Mouse (Mus musculus): Measurements from ENCODE around the gene Pip4k2b. TPM values are rescaled to one million over a fixed set of nuclear protein-coding genes. Genes with fewer than 3 reads are reported as not detected.
"Not testable (repeated sequence)": the region's sequence is repeated elsewhere in the genome, so short reads cannot be mapped to it uniquely, and the experiment has no call there.

The Pip4k2b gene
- total RNA-seq, 1 experiment from 2014 or later, result 29.0 TPM

GRCm38 (mm10) chr11:97758942-97759341, 14.4 kb upstream of the Pip4k2b start:
- ATAC-seq (ENCODE audit: extremely low read depth, insufficient number of reproducible peaks, low FRiP score, poor library complexity, severe bottlenecking), result no peak

- ATAC-seq (ENCODE audit: extremely low read depth, insufficient number of reproducible peaks, low FRiP score, poor library complexity, severe bottlenecking), result no peak
Observed at GRCm38 (mm10) chr11:97758125-97758524, 13.6 kb upstream of the Pip4k2b start.

- ATAC-seq (ENCODE audit: extremely low read depth, insufficient number of reproducible peaks, low FRiP score, poor library complexity, severe bottlenecking), result no peak
Observed at GRCm38 (mm10) chr11:97753277-97753676, 8.8 kb upstream of the Pip4k2b start.

- no peak for ATAC-seq (ENCODE audit: extremely low read depth, insufficient number of reproducible peaks, low FRiP score, poor library complexity, severe bottlenecking)
Observed at GRCm38 (mm10) chr11:97748496-97748895, 4.0 kb upstream of the Pip4k2b start.

GRCm38 (mm10) chr11:97747773-97748172, 3.3 kb upstream of the Pip4k2b start:
- no peak for ATAC-seq (ENCODE audit: extremely low read depth, insufficient number of reproducible peaks, low FRiP score, poor library complexity, severe bottlenecking)

GRCm38 (mm10) chr11:97745331-97745721, 822 bp upstream of the Pip4k2b start:
- no peak for ATAC-seq (ENCODE audit: extremely low read depth, insufficient number of reproducible peaks, low FRiP score, poor library complexity, severe bottlenecking)

- peak; percentile 81 for ATAC-seq (ENCODE audit: extremely low read depth, insufficient number of reproducible peaks, low FRiP score, poor library complexity, severe bottlenecking)
Observed at GRCm38 (mm10) chr11:97744718-97745330, 320 bp upstream of the Pip4k2b start.

- no peak for ATAC-seq (ENCODE audit: extremely low read depth, insufficient number of reproducible peaks, low FRiP score, poor library complexity, severe bottlenecking)
Observed at GRCm38 (mm10) chr11:97743423-97743822, 1.1 kb downstream of the Pip4k2b start.

GRCm38 (mm10) chr11:97742591-97742990, 1.9 kb downstream of the Pip4k2b start:
- ATAC-seq (ENCODE audit: extremely low read depth, insufficient number of reproducible peaks, low FRiP score, poor library complexity, severe bottlenecking), result no peak

GRCm38 (mm10) chr11:97742157-97742556, 2.3 kb downstream of the Pip4k2b start:
- no peak for ATAC-seq (ENCODE audit: extremely low read depth, insufficient number of reproducible peaks, low FRiP score, poor library complexity, severe bottlenecking)

GRCm38 (mm10) chr11:97740190-97740589, 4.3 kb downstream of the Pip4k2b start:
- ATAC-seq (ENCODE audit: extremely low read depth, insufficient number of reproducible peaks, low FRiP score, poor library complexity, severe bottlenecking), result no peak

- ATAC-seq (ENCODE audit: extremely low read depth, insufficient number of reproducible peaks, low FRiP score, poor library complexity, severe bottlenecking), result no peak
Observed at GRCm38 (mm10) chr11:97739155-97739554, 5.3 kb downstream of the Pip4k2b start.

- no peak for ATAC-seq (ENCODE audit: extremely low read depth, insufficient number of reproducible peaks, low FRiP score, poor library complexity, severe bottlenecking)
Observed at GRCm38 (mm10) chr11:97738703-97739102, 5.8 kb downstream of the Pip4k2b start.

- ATAC-seq (ENCODE audit: extremely low read depth, insufficient number of reproducible peaks, low FRiP score, poor library complexity, severe bottlenecking), result no peak
Observed at GRCm38 (mm10) chr11:97737600-97737999, 6.9 kb downstream of the Pip4k2b start.

- ATAC-seq (ENCODE audit: extremely low read depth, insufficient number of reproducible peaks, low FRiP score, poor library complexity, severe bottlenecking), result no peak
Observed at GRCm38 (mm10) chr11:97736645-97737044, 7.9 kb downstream of the Pip4k2b start.

GRCm38 (mm10) chr11:97734810-97735209, 9.7 kb downstream of the Pip4k2b start:
- not testable (repeated sequence) for ATAC-seq (ENCODE audit: extremely low read depth, insufficient number of reproducible peaks, low FRiP score, poor library complexity, severe bottlenecking)

- ATAC-seq (ENCODE audit: extremely low read depth, insufficient number of reproducible peaks, low FRiP score, poor library complexity, severe bottlenecking), result no peak
Observed at GRCm38 (mm10) chr11:97733689-97734088, 10.8 kb downstream of the Pip4k2b start.

GRCm38 (mm10) chr11:97728730-97729129, 15.8 kb downstream of the Pip4k2b start:
- ATAC-seq (ENCODE audit: extremely low read depth, insufficient number of reproducible peaks, low FRiP score, poor library complexity, severe bottlenecking), result no peak

- ATAC-seq (ENCODE audit: extremely low read depth, insufficient number of reproducible peaks, low FRiP score, poor library complexity, severe bottlenecking), result peak; percentile 68; the same call in 1 of the 2 replicates
Observed at GRCm38 (mm10) chr11:97728311-97728710, 16.2 kb downstream of the Pip4k2b start.

- ATAC-seq (ENCODE audit: extremely low read depth, insufficient number of reproducible peaks, low FRiP score, poor library complexity, severe bottlenecking), result no peak
Observed at GRCm38 (mm10) chr11:97723709-97724108, 20.8 kb downstream of the Pip4k2b start.

GRCm38 (mm10) chr11:97721338-97721737, 23.2 kb downstream of the Pip4k2b start:
- no peak for ATAC-seq (ENCODE audit: extremely low read depth, insufficient number of reproducible peaks, low FRiP score, poor library complexity, severe bottlenecking)
